Mouse (Mus musculus) erythroblast, embryonic 14.5 days (primary cell): ENCODE results near the gene Vsx1.

ENCODE experiments used
- GATA1 ChIP-seq: IDR thresholded peaks from 2 replicates; pipeline ENCODE4 v1.6.1; 2012; ENCODE audit warnings: low read length, inconsistent platforms, mixed read lengths
- TAL1 ChIP-seq: IDR thresholded peaks from 3 replicates; pipeline ENCODE4 v1.6.1; 2012; ENCODE audit warnings: low read length, inconsistent platforms, mixed read lengths

- no peak for TF ChIP-seq TAL1
- TF ChIP-seq GATA1, result no peak
These were observed 46.0 kb downstream of the Vsx1 start for GRCm38 (mm10) chr2:150643166-150643565.
